Mouse (Mus musculus) cerebellum, postnatal 25 days (tissue): ENCODE data around the gene 1700020D05Rik.

Experiments used
- DNase-seq, 2 experiments: peaks; one replicate each; pipeline ENCODE4 v3.0.0; 2021; ENCODE audit warnings: mixed read lengths in 2 of 2

1700020D05Rik gene

DNA sequence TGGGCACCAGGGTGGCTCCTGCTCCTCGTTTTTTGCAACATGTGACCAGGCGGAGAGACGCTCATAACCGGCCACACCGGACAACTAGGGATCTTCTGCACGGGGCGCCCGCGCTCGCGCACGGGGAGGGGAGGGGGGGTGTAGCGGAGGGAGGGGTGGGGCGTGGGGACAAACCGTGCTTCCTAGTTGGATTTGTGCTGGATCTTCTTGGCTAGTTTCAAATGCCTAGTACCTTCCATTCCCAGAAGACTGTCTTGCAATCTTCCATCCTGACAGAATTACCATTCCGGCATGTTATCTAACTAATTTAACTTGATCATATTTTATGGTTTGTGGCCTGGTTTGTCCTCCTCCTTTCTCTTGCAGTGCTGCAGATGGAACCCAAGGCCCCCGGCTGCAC is at the start of gene 1700020D05Rik:
TSS of gene 1700020D05Rik (minus strand) at position 101 of the 400 bp plus-strand sequence.
- DNase-seq: no peak

DNA sequence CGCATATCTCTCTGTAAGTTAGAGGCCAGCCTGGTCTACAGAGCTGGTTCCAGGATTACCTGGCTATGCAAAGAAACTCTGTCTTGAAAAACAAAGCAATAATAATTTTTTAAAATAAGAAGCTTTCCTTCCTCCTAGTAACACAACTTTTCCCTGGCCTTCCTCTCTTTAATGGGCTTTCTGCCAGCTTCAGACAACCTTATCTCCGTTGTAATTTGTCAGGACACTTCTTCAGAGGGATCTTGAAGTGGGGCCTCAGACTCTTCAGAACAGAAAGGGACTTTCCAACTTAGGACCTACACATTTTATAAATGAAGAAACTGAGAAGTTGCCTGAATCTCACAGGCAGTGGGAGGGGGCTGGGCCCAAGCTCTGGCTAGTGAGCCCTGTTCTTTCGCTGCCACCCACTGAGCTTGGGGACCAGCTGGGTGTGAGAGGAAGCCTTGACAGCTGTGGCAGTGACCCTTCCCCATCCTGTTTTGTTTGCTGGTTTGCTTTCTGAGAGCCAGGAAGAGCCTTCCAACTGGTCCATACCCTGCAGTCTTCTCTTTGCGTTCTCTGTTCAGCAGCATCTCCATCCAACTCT is 44.0 kb upstream of the 1700020D05Rik start:
- DNase-seq: no peak

DNA sequence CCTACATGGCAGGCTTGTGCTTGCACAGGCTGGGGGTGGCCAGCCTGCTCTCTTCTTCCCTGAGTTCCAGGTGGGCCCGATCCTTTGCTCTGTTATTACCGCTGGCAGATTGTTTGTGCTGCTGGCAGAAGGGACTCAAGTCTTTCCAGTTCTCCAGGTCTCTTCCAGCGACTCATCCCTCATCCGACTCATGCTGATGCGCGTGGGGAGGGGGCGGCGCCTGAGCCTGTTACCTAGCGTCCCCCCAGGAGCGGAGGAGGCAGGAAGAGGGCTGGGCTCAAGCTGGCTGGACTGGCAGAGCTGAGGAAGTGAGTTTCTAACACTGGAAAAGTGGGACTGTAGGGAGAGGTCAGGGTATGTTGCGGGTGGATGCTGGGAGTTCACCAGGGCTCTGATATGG is 40.4 kb upstream of the 1700020D05Rik start:
- DNase-seq: no peak

DNA sequence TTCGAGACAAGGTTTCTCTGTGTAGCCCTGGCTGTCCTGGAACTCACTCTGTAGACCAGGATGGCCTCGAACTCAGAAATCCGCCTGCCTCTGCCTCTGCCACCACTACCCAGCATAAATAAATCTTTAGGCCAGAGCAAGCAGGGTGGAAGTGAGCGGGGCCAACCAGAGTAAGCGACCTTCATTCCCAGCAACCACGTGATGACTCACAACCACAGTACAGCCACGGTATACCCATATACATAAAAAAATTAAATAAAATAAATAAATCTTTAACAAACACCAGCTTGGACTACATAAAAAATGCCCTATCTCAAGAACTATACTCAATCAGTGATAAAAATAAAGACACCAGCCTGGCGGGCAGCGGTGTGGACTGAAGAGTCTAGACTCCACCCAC is 39.8 kb upstream of the 1700020D05Rik start:
- no peak for DNase-seq

DNA sequence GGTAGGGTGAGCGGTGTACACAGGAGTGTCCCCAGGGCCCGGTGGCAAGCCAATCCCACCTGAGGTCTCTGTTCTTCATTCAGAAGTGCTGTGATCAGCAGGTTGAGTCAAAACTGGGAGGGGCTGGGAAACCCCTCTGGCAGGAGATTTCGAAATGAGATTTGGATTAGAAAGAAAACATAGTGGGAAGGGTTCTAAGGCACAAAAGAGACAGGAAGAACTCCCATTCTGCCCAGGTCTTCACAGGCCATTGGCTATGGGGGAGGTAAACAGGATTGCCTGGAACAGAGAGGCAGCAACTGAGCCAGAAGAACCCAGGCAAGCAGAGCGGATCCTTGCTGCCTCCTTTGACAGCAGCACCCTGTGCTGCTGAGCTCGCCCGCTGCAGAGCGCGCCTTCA is 35.2 kb upstream of the 1700020D05Rik start:
- DNase-seq: no peak

DNA sequence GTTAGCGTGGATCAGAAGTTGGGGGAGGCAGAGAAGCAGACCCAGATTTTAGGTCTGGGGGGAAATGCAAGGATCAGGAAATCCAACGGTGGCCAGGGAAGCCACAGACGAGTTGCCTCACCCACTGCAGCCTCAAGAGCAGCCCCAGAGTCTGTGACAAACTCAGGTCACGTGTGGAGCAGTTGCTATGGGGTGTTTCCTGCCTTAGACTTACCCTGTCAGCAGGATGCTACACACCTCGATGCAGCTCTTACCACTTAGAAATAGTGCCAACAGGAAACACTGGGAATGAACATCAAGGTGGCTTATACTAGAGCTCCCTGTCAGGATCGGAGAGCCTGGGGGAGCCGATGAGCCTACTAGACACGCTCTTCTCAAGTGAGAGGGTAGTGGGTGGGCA is 28.9 kb upstream of the 1700020D05Rik start:
- no peak for DNase-seq

DNA sequence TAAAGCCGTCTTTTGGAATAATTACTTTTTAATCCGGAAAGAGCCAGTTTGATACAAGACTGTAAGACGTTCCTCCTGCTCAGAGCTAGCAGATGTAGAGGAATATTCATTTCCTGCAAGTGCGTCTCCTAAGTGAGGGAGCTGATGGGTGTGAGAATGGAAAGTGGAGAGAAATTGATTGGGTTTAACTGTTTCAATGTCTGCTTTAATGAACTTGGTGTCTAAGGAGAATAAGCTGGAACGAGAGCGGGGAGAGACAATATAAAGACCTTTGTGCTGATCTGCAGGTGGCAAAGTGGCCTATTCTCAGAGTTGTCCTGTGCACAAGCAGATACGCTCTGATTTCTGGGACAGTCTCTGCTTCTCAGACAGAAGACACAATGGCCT is 26.5 kb upstream of the 1700020D05Rik start:
- no peak for DNase-seq

DNA sequence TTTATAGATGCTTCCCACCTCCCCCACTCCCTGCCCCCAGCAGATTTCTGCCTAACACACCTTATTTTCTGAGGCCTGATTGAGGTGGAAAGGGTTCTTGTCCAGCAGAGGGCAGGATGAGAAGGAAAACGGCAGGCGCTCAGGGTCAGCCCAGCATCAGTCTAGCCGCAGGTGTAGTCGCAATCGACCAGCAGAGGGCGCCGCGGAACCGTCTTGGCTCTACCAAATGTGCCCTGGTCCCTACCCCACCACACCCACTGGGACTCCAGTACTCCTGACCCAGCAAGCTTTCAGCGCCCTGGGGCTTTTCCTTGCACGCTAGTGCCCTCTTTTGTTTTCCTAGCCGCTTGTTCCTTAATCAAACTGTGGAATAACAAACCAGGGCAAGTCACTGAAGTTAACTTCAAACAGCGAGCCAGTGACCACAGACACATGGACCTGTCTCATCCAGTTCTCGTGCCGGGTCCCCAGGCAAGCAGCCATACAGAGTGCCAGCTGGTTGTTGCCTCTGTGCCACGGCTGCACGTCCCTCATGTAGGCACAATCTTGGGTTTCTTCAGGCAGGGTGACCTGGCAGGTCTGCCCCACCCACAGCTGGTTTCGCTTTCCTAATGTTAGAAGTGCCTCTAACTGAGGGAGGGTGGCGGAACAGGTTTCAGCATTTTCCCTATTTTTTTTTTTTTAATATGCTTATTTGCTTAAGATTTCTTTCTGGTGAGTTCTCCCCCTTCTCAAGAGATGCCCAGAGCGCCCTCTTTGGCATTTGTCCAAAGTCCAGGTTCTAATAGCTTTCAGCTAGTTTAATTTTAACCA is 25.9 kb upstream of the 1700020D05Rik start:
- peak; percentile 99 for DNase-seq

DNA sequence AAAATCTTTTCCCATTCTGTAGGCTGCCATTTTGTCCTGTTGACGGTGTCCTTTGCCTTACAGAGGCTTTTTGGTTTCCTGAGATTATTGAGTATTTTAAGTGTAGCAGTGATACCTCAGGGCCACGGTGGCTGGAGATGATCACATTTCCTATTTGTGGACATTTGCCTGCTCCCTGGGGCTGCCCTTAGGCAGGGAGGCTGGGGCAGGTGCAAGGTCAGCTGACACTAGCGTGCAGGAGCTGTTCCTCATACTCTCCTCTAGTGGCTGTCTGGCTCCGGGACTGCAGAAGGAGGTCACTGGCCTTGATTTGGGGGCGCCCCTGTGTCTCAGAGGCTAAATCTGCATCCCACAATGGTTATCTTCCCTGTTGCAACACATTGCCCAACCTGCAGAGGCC is 21.6 kb upstream of the 1700020D05Rik start:
- DNase-seq: no peak

DNA sequence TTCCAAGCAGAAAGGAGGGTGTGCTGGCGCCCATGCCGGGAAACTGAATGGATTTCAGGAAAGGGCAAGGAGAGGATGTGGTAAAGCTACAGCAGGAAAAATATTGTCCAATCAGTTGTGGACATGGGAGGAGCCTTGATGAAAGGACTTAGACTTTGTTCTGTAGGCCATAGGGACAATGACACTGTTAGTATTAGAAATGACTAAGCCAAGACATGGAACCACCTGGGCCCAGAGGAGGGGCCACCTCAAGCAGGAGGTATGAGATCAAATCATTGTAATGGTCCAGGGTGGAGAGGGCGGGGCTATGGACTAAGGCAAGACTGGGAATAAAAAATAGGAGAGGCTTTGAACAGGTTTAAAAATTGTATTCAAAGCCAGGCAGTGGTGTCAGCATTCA is 15.1 kb upstream of the 1700020D05Rik start:
- DNase-seq: no peak

- DNase-seq: no peak
These were observed 13.4 kb upstream of the 1700020D05Rik start for GRCm38 (mm10) chr19:5516906-5517505.

- no peak for DNase-seq
These were observed 12.5 kb upstream of the 1700020D05Rik start for GRCm38 (mm10) chr19:5515840-5516777.

DNA sequence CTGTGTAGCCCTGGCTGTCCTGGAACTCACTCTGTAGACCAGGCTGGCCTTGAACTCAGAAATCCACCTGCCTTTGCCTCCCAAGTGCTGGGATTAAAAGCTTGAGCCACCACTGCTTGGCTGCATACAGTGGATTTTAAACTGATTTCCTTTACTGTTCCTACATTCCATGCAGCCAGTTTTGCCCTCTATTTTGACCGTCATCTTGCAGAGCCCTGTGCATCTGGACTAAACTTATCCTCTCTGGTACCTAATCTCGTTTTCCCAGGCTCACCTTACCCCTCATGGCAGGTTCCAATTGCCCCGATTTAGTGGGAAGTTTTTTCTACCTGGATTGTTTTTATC is 9.4 kb upstream of the 1700020D05Rik start:
- no peak for DNase-seq

DNA sequence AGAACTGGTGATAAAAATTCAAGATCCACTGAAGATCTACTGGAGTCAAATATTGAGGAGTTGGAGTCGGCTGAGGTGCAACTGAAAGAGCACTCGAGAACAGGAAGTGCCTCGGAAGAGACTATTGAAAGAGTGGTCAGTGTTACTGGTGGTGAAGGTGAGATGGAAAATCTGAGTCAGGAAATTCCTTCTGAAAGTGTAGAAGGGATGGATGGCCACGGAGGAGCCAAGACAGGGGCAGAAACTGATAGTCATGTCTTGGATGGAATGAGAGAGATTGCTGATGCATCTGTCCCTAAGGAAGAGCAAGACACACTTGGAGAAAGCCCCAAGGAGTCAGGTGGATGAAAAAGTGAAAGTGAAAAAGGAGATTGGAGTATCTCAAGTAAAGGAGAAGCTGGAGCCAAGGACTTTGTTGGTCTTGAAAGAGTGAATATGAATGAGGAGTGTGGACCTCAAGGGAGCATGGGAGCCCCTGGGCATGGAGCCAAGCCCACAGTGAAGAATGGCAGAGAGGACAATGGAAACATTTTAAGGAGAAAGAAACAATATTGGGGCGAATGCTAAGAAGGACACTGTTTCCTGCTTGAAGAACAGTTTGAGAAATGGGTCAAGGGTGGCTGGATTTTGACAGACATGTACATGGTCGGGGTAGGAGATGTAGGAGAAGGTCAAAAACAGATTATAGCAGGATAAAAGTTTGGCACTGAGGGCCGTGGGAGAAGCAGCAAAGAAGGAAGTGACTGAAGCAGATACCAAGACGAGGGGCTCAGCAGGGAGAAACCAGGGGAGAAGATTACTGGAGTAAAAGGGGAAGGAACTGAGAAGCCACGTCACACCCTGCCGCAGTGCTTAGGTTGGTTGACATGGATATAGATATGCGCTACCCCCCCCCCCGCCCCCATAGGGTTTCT is 8.8 kb upstream of the 1700020D05Rik start:
- no peak for DNase-seq

- DNase-seq: no peak
These were observed 7.6 kb upstream of the 1700020D05Rik start for GRCm38 (mm10) chr19:5511074-5511632.

DNA sequence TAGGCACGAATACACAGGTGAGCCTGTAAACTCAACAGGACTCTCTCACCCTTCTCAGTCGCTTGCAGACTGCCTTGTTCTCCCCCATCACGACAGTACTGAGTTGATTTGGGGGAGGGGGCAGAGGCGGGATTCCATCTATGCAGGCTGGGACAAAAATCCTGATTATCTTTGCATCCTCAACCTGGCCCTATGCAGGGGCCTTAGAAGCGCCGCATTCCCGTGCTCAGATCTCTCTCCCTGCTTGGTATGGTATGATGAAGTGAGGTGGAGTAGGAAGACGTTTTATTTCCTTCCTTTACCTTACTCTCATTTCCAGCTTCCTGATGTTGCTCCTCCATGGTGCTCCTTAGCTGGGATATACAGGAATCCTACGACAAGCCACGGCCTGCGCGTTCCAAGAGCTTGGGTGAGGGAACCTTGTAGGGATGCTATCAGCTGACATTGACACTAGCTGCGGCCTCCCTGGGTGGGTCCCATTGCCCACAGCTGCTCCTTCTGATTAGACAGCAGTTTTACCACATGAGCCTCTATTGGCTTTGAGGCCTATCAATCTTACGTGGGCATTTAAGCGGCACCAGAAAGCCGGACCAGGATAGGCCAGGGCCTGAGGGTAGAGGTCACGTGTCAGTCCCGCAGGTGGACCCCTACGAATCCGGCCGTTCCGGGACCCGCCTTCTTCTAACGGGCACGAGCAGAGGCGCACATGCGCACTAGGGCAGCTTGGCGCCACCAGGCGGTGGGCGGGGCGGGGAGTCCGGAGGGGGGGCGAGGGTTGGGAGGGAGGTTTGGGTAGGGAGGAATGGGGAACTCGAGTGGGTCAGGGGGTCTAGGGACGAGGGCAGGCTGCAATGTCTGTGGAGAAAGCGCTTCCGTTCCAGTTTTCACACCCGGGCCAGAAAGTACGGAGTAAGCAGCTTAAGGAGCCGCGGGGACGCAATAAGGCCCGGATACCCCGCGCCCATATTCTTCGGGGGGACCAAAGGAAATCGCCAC is 6.7 kb upstream of the 1700020D05Rik start, which contains the start of gene Snx32:
TSS of gene Snx32 (minus strand) at position 508 of the 996 bp plus-strand sequence.
- DNase-seq: peak; percentile 95 to 99

DNA sequence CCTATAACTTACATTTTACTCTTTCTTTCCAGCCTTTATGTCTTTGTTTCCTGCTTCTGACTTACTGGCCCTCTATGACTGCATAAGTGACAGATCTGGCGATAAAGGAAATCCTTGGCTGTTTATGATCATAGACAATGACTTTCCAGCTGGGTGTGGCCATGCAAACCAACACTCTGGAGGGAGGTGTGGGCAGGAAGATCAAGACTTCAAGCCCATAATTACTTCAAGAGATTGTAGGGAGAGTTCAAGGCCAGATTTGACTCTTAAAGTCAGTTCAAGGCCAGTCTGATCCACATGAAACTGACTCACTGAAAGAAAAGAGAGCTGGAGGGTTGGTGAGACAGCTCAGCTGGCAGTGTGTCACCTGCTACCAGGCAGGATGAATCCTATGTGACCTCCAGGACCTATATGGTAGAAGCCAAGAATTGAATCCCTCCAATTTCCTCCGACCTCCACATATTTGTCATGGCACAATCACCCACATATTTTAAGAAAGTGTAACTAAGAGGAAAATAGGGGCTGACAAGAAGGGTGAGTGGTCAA is 3.2 kb downstream of the 1700020D05Rik start:
- DNase-seq: no peak

DNA sequence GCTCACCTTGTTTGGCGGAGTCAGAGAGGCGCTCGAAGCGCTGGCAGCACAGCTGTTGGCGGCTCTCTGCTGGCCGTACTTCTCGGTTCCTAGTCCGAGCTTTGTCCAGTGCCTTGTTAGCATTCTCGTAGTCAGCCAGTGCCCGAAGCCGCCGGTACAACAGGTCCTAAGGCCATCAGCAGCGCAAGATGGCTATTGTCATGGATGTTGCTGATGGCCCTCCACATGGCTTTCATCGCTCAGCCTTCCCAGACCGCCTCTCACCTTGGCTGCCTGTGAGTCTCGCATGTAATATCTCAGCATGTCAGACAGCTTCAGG is 7.6 kb downstream of the 1700020D05Rik start:
- DNase-seq: no peak

DNA sequence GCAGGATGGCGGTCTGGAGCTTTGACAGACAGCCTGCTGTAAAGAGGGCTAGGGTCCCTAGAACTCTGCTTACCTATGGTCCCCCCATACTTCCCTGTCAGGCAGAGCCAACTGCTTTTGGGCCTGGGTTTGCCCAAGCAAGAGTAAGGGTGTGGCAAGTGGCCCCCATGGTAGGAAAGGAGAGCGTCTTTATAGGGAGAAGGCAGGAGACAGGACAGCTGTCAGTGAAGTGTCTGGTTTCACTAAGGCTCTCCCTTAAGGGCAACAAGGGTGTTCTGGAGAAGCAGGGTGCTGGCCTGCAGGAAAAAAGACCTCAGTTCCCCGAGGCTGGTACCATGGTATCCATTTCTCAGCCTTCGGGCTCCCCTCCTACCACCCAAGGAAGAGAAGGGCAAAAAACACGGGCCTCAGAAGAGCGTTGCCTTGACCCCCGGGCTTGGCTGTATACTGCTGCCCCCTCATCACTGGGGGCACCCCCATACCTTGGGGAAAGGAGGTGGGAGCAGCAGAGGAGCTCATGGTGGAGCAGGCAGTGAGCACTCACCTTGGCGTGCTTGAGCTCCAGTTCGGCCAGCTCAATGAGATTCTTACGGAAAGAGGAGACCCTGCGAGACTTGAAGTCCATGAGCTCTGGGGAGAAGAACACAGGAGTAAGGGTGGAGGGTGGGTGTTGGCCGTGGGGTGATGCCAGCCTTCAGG is 8.1 kb downstream of the 1700020D05Rik start:
- DNase-seq: no peak
